Mouse (Mus musculus): ENCODE data around the gene Ago3.

Ago3 gene

DNA sequence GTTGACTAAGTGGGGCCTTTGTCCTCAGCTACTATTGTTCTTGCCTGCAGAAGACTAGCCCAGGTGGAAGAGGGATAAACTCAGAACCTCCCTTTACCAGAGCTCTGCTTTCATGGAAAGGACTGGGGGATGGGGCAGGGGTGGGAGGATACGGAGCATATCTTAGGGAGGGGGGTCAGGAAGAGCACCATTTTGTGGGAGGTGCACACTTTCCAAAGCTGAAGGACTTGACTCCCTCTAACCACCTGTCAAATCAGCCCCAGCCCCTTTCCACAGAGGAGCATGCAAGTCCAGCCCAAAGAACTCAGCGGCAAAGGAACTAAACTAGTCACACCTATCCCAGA is 35.5 kb upstream of the Ago3 start:
- H3K4me3 ChIP-seq (replicated peaks; ENCODE audit: low read length) = peak overlapping the region; percentile 78
- TF ChIP-seq POU5F1 (IDR thresholded peaks at IDR 0.05; ENCODE audit: borderline replicate concordance, low read length) (no peak), CTCF (conservative IDR thresholded peaks at IDR 0.05; ENCODE audit: low read length) (no peak), NANOG (IDR thresholded peaks at IDR 0.05; ENCODE audit: borderline replicate concordance, low read length) (no peak)
- peaks cover 26% of the 10 kb centered on the region for H3K36me3 ChIP-seq (ENCODE audit: insufficient read depth, low read length)
- no peaks in the 10 kb centered on the region for H3K27me3 ChIP-seq (ENCODE audit: insufficient read depth, low read length)
- H3K4me1 ChIP-seq (replicated peaks; ENCODE audit: low read depth, low read length) = peaks cover 68% of the 10 kb centered on the region
- H3K9me3 ChIP-seq (ENCODE audit: low read length) = no peaks in the 10 kb centered on the region

DNA sequence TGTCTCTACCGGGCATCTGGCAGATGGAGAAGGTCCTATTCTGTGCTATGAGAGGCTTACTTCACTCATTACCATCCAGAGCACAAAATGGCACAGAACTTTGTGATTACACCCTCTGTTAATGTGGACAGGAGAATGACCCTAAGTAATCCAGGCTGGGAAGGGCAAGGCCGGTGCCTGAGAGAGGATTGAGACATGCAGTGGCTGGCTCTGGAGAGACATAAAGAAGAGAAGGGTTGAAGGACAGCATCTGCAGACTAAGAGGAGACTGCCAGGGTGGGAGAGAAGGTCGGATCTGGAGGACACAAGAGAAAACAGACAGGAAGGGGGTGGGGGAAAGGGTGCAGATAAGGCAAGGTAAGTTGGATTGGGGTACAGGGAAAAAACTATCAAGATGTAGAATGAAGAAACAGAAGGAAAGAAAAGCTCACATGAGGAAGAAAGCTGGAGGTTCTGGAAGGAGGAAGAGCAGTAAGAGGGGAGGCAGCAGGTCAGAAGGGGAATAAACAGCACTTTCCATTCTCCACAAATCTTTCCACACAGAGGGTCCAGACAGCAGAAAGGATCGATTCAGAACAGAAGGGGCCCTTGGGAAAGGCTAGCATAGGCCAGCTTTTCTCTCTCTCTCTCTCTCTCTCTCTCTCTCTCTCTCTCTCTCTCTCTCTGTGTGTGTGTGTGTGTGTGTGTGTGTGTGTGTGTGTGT is 35.0 kb upstream of the Ago3 start:
- TF ChIP-seq NANOG (IDR thresholded peaks at IDR 0.05; ENCODE audit: borderline replicate concordance, low read length) = no peak
- no peak for TF ChIP-seq POU5F1 (IDR thresholded peaks at IDR 0.05; ENCODE audit: borderline replicate concordance, low read length)
- TF ChIP-seq CTCF (conservative IDR thresholded peaks at IDR 0.05; ENCODE audit: low read length) = no peak
- H3K9me3 ChIP-seq (ENCODE audit: low read length) = no peaks in the 10 kb centered on the region
- H3K4me1 ChIP-seq (replicated peaks; ENCODE audit: low read depth, low read length) = peaks cover 71% of the 10 kb centered on the region
- H3K36me3 ChIP-seq (ENCODE audit: insufficient read depth, low read length) = peaks cover 31% of the 10 kb centered on the region
- H3K4me3 ChIP-seq (replicated peaks; ENCODE audit: low read length) = peak overlapping the region; percentile 78
- no peaks in the 10 kb centered on the region for H3K27me3 ChIP-seq (ENCODE audit: insufficient read depth, low read length)

- TF ChIP-seq NANOG (IDR thresholded peaks at IDR 0.05; ENCODE audit: borderline replicate concordance, low read length) = no peak
- peaks cover 100% of the 10 kb centered on the region for H3K36me3 ChIP-seq (ENCODE audit: insufficient read depth, low read length)
- H3K4me3 ChIP-seq (replicated peaks; ENCODE audit: low read length) = no peak overlapping the region
- H3K27me3 ChIP-seq (ENCODE audit: insufficient read depth, low read length) = no peaks in the 10 kb centered on the region
- peaks cover 37% of the 10 kb centered on the region for H3K4me1 ChIP-seq (replicated peaks; ENCODE audit: low read depth, low read length)
- no peaks in the 10 kb centered on the region; the same call in 1 of the 2 replicates for H3K9me3 ChIP-seq (ENCODE audit: low read length)
Measured at GRCm38 (mm10) chr4:126455441-126455840, 26.1 kb upstream of the Ago3 start.

DNA sequence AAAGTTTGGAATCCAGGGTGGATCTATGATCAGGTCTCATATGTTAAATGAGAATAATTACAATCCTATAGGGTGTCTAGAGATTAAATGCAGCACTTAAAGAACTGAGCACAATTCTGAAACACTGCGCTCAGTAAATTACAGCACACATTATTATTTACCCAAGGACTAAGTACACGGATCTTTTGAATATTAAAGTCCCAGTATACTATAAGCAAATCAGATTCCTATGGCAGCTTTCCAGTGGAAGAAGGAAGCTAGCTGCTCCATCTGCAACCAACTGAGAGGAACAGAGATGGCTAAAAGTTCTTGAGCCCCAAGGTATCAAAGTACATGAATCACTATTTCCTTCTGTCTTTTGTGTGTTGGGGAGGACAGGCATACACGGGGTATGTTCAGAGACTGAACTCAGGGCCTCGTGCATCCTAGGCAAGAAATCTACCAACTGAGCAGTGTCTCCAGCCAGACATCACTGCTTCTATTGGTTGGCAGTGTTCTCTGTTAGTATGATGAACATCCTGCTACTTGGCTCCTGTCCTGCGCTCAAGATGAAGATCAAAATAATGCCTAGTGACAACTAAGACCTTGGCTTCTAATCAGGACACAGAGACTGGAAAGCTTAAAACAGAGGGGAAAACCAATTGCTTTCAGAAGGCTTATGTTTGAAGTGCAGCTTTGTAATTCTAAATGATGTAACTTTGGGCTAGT is 25.3 kb upstream of the Ago3 start:
- no peak overlapping the region for H3K4me3 ChIP-seq (replicated peaks; ENCODE audit: low read length)
- H3K4me1 ChIP-seq (replicated peaks; ENCODE audit: low read depth, low read length) = peaks cover 36% of the 10 kb centered on the region
- H3K27me3 ChIP-seq (ENCODE audit: insufficient read depth, low read length) = no peaks in the 10 kb centered on the region
- TF ChIP-seq POU5F1 (IDR thresholded peaks at IDR 0.05; ENCODE audit: borderline replicate concordance, low read length) (no peak), NANOG (IDR thresholded peaks at IDR 0.05; ENCODE audit: borderline replicate concordance, low read length) (no peak), CTCF (conservative IDR thresholded peaks at IDR 0.05; ENCODE audit: low read length) (no peak)
- H3K36me3 ChIP-seq (ENCODE audit: insufficient read depth, low read length) = peaks cover 99% of the 10 kb centered on the region
- H3K9me3 ChIP-seq (ENCODE audit: low read length) = no peaks in the 10 kb centered on the region; the same call in 1 of the 2 replicates

GRCm38 (mm10) chr4:126450268-126450667 is 20.9 kb upstream of the Ago3 start:
- H3K9me3 ChIP-seq (ENCODE audit: low read length) = no peaks in the 10 kb centered on the region; the same call in 1 of the 2 replicates
- no peak for TF ChIP-seq CTCF (conservative IDR thresholded peaks at IDR 0.05; ENCODE audit: low read length)
- TF ChIP-seq NANOG (IDR thresholded peaks at IDR 0.05; ENCODE audit: borderline replicate concordance, low read length) = no peak; the same call in 1 of the 2 replicates
- peak; percentile 24; the same call in 1 of the 2 replicates for TF ChIP-seq POU5F1 (IDR thresholded peaks at IDR 0.05; ENCODE audit: borderline replicate concordance, low read length)
- H3K4me1 ChIP-seq (replicated peaks; ENCODE audit: low read depth, low read length) = peaks cover 31% of the 10 kb centered on the region
- H3K27me3 ChIP-seq (ENCODE audit: insufficient read depth, low read length) = no peaks in the 10 kb centered on the region
- H3K36me3 ChIP-seq (ENCODE audit: insufficient read depth, low read length) = peaks cover 95% of the 10 kb centered on the region
- no peak overlapping the region for H3K4me3 ChIP-seq (replicated peaks; ENCODE audit: low read length)

DNA sequence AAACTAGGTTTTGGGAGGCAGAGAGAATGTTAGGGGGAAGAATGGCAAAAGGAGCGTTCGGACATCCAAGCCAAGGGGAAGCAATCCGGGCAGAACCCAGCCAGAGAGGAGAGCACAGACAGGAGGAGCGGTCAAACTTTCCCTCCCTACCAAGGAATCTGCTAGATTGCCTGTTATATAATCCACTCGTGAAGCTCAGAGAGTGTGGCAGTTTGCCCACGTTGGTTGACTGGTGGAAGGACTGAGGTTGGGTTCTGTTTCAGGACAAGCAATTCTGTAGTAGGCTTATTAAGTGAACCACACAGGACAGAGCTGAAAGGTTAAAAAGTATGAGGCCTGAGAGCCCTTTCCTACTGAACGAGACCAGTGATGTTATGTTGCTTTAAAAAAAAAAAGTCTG is 17.8 kb upstream of the Ago3 start:
- Histone ChIP-seq H3K27me3 (ENCODE audit: insufficient read depth, low read length) (no peaks in the 10 kb centered on the region), H3K36me3 (ENCODE audit: insufficient read depth, low read length) (peaks cover 93% of the 10 kb centered on the region), H3K4me3 (replicated peaks; ENCODE audit: low read length) (no peak overlapping the region), H3K4me1 (replicated peaks; ENCODE audit: low read depth, low read length) (peaks cover 33% of the 10 kb centered on the region), H3K9me3 (ENCODE audit: low read length) (no peaks in the 10 kb centered on the region)
- TF ChIP-seq NANOG (IDR thresholded peaks at IDR 0.05; ENCODE audit: borderline replicate concordance, low read length) (no peak), POU5F1 (IDR thresholded peaks at IDR 0.05; ENCODE audit: borderline replicate concordance, low read length) (no peak), CTCF (conservative IDR thresholded peaks at IDR 0.05; ENCODE audit: low read length) (no peak)

GRCm38 (mm10) chr4:126444528-126444927 is 15.2 kb upstream of the Ago3 start:
- H3K4me3 ChIP-seq (replicated peaks; ENCODE audit: low read length) = no peak overlapping the region
- no peak for TF ChIP-seq POU5F1 (IDR thresholded peaks at IDR 0.05; ENCODE audit: borderline replicate concordance, low read length)
- no peak for TF ChIP-seq NANOG (IDR thresholded peaks at IDR 0.05; ENCODE audit: borderline replicate concordance, low read length)
- TF ChIP-seq CTCF (conservative IDR thresholded peaks at IDR 0.05; ENCODE audit: low read length) = no peak
- peaks cover 96% of the 10 kb centered on the region for H3K36me3 ChIP-seq (ENCODE audit: insufficient read depth, low read length)
- peaks cover 30% of the 10 kb centered on the region for H3K4me1 ChIP-seq (replicated peaks; ENCODE audit: low read depth, low read length)
- H3K9me3 ChIP-seq (ENCODE audit: low read length) = no peaks in the 10 kb centered on the region
- H3K27me3 ChIP-seq (ENCODE audit: insufficient read depth, low read length) = no peaks in the 10 kb centered on the region

DNA sequence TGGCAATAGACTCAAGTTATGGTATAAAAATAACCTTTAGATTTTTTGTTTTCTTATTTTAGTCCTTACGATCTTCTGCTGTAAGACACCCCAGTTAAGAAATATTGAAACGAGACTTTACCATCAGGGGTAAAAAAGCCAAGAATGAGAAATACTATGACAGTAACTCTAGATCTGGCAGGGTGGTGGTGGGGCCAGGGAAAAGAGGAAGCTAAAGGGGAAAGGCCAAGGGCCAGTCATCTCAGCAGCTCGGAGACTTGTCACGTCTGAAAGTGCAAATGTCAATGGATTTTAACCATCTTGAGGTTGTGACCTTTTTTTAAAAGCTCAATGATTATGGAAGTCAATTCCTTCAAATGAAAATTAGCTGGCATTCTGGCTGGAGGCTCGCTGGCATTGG is 8.9 kb upstream of the Ago3 start:
- no peak for TF ChIP-seq CTCF (conservative IDR thresholded peaks at IDR 0.05; ENCODE audit: low read length)
- TF ChIP-seq POU5F1 (IDR thresholded peaks at IDR 0.05; ENCODE audit: borderline replicate concordance, low read length) = no peak
- no peak for TF ChIP-seq NANOG (IDR thresholded peaks at IDR 0.05; ENCODE audit: borderline replicate concordance, low read length)
- H3K9me3 ChIP-seq (ENCODE audit: low read length) = no peaks in the 10 kb centered on the region
- H3K27me3 ChIP-seq (ENCODE audit: insufficient read depth, low read length) = no peaks in the 10 kb centered on the region
- H3K4me3 ChIP-seq (replicated peaks; ENCODE audit: low read length) = no peak overlapping the region
- H3K36me3 ChIP-seq (ENCODE audit: insufficient read depth, low read length) = peaks cover 99% of the 10 kb centered on the region
- H3K4me1 ChIP-seq (replicated peaks; ENCODE audit: low read depth, low read length) = peaks cover 36% of the 10 kb centered on the region

Measured in E14TG2a.4 (cell line).